Mouse (Mus musculus) E14TG2a.4 (cell line): ENCODE measurements around the gene Mbtps1.
A peak's percentile ranks its signal among the peaks of the same experiment; 100 is the strongest.

Source experiments
- H3K27me3 ChIP-seq: 2 replicates; pipeline ENCODE4 v1.6.1; 2014; ENCODE audit warnings: low read length, control low read depth; ENCODE audit not compliant: insufficient read depth
- H3K36me3 ChIP-seq: 2 replicates; pipeline ENCODE4 v1.6.1; 2014; ENCODE audit warnings: low read length, control low read depth; ENCODE audit not compliant: insufficient read depth
- H3K4me1 ChIP-seq: replicated peaks from 2 replicates; pipeline ENCODE4 v1.6.1; 2014; ENCODE audit warnings: low read depth, low read length, control low read depth
- H3K4me3 ChIP-seq: replicated peaks from 2 replicates; pipeline ENCODE4 v1.5.1; 2014; ENCODE audit warnings: mild to moderate bottlenecking, low read length
- H3K9me3 ChIP-seq: 2 replicates; pipeline ENCODE4 v1.6.1; 2014; ENCODE audit warnings: low read length, control low read depth
- CTCF ChIP-seq: conservative IDR thresholded peaks from 2 replicates; pipeline ENCODE4 v1.5.1; 2014; ENCODE audit warnings: low read length
- NANOG ChIP-seq: IDR thresholded peaks from 2 replicates; pipeline ENCODE4 v1.6.1; 2014; ENCODE audit warnings: borderline replicate concordance, low read length, mixed read lengths
- POU5F1 ChIP-seq: IDR thresholded peaks from 2 replicates; pipeline ENCODE4 v1.6.1; 2014; ENCODE audit warnings: low read length, borderline replicate concordance

The Mbtps1 gene

DNA sequence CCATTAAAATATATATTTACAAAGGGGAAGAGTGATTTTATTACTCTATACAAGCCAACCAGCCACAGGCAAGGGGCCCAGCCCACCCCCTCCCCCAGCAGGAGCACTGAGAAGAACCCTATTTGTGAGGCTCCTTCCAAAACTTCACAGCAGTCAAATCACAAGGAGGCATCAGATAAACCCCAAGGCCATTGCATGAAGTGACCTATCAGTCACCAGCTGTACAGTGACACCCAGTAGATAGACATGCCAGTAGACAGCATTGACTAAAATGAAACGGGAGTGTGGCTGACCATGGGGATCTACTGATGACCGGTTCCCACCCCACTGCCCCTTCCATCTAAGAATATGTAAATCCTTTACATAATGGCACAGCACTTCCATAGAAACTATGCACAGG is 5.6 kb downstream of the Mbtps1 start:
- TF ChIP-seq NANOG (no peak), POU5F1 (no peak), CTCF (no peak)
- peaks cover 75% of the 10 kb centered on the region for H3K36me3 ChIP-seq
- H3K4me1 ChIP-seq: peaks cover 96% of the 10 kb centered on the region
- no peaks in the 10 kb centered on the region for H3K27me3 ChIP-seq
- no peak overlapping the region for H3K4me3 ChIP-seq
- no peaks in the 10 kb centered on the region for H3K9me3 ChIP-seq

DNA sequence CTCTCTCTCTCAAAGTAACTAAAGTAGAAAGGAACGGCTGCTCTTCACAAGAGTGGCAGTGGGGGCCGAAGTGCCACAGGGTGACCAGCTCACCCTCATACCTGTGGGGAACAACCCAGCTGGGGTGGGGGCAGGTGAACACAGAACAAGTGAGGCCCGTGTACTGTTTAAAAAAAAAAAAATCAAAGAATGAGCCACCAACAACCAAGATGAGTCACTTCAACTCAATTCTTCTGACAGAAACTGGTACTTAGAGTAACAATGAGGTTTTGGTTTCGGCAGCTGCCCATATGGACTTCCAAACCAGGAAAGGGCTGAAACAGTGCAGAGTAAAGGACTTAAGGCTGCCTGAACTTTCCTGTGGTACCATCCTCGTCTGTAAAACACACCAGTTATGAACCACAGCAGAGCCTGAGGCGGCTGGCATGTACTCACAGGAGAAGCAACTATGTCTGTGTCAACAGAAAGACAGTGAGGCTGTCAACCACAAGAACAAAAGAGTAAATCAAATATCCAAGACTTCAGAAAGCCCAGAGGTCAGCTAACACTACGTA is 9.9 kb downstream of the Mbtps1 start:
- no peaks in the 10 kb centered on the region for H3K9me3 ChIP-seq
- no peaks in the 10 kb centered on the region for H3K27me3 ChIP-seq
- H3K36me3 ChIP-seq: peaks cover 86% of the 10 kb centered on the region
- H3K4me3 ChIP-seq: no peak overlapping the region
- TF ChIP-seq POU5F1 (no peak), NANOG (no peak), CTCF (no peak)
- H3K4me1 ChIP-seq: peaks cover 98% of the 10 kb centered on the region

DNA sequence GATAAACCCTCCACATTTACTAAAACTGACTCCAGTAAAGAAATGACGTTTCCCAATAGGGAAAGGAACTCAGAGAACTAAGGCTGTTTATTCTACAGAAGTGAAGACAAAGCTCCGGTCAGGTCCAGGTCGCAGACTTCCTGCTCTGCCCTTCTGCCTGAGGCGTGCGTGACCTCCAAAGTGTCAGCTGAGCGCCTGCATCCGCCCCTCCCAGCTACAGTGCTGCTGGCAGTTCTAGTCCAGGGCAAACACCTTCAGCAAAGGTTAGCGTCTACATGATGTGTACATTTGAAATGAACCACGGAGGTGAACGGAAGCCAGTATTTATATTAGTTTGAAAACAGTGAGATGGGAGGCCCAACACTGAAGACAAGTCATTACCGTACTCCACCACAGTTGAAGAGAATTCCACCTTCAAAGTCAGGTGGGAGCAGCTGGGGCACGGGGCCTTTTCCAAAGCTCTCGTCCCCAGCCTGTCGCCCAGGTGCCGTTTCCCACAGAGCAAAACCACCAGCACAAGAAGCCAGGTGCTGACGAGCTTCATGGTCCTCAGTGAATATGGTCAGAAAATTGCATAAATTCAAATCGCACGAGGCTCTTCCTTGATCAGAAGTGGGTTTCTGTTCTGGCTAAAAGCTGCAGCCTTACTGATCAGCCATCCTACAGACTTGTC is 11.4 kb downstream of the Mbtps1 start:
- TF ChIP-seq CTCF (no peak), NANOG (no peak), POU5F1 (no peak)
- H3K9me3 ChIP-seq: no peaks in the 10 kb centered on the region

DNA sequence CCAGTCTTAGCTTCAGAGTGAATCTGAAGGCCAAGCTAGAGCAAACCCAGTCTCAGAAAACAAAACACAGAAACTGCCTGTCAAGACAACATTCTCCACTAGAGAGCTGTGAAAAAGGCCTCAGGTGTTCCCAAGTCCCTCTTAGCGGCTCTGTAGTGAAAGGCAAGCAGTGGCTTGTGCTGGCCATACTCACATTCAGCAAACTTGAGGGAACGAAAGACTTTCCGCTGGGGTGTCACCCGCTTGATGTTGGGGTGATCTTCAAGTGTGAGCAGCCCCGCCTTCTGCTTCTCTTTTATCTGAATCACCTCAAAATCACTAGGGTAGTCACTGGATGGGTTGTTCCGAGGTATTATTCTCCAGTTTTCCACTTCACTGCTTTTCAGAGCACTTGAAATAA is 12.7 kb downstream of the Mbtps1 start:
- no peak for TF ChIP-seq CTCF
- TF ChIP-seq POU5F1: no peak
- TF ChIP-seq NANOG: no peak
- peaks cover 80% of the 10 kb centered on the region for H3K4me1 ChIP-seq

More for the DNA sequence above, 11.4 kb downstream of the Mbtps1 start:
- Histone ChIP-seq H3K4me3 (peak overlapping the region; percentile 39), H3K4me1 (peaks cover 93% of the 10 kb centered on the region), H3K36me3 (peaks cover 96% of the 10 kb centered on the region), H3K27me3 (no peaks in the 10 kb centered on the region)

DNA sequence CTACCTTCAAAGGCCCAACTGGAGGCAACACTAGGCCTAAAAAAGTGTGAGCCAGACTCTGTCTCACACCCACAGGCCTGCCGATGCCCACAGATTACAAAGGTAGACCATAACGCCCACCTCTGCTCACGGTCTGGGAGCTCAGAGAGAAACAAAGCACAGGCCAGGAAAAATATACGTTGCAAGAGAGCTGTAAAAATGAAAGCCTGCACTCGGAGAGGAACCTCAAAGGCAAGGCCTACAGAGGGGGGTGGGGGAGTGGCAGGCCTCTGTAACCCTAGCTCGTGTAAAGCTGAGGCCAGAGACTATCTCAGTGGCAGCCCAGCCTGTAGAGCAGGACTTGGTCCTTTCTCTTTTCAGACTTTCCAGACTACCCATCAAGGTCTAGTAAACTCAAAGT is 13.4 kb downstream of the Mbtps1 start:
- Histone ChIP-seq H3K9me3 (no peaks in the 10 kb centered on the region), H3K4me3 (no peak overlapping the region), H3K4me1 (peaks cover 73% of the 10 kb centered on the region), H3K27me3 (no peaks in the 10 kb centered on the region), H3K36me3 (peaks cover 97% of the 10 kb centered on the region)
- TF ChIP-seq POU5F1 (no peak), NANOG (no peak), CTCF (no peak)

More for the DNA sequence above, 12.7 kb downstream of the Mbtps1 start:
- H3K36me3 ChIP-seq: peaks cover 97% of the 10 kb centered on the region
- 0 out of 2 replicates have a peak overlapping the region, but pooled peaks have one; percentile 8 for H3K4me3 ChIP-seq
- H3K9me3 ChIP-seq: no peaks in the 10 kb centered on the region
- H3K27me3 ChIP-seq: no peaks in the 10 kb centered on the region

DNA sequence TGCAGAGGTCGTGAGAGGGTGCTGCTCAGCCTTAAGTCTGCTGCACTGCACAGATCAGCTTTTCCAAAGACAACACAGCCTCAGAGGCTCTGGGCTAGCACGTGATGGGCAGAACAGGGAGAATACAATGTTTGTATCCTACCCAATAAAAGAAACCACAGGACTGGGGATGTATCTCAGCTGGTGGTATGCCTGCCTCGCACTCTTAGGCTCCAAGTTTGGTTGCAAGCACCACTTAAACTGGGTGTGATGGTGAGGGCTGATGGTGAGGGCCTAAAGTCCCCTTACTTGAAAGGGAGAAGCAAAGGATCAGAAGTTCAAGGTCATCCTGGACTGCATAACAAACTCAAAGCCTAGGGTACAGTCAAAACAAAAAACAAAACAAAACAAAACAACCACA is 13.9 kb downstream of the Mbtps1 start:
- H3K4me1 ChIP-seq: peaks cover 68% of the 10 kb centered on the region
- no peaks in the 10 kb centered on the region for H3K9me3 ChIP-seq
- no peak overlapping the region for H3K4me3 ChIP-seq
- peaks cover 97% of the 10 kb centered on the region for H3K36me3 ChIP-seq
- TF ChIP-seq POU5F1 (no peak), CTCF (no peak), NANOG (no peak)
- no peaks in the 10 kb centered on the region for H3K27me3 ChIP-seq

DNA sequence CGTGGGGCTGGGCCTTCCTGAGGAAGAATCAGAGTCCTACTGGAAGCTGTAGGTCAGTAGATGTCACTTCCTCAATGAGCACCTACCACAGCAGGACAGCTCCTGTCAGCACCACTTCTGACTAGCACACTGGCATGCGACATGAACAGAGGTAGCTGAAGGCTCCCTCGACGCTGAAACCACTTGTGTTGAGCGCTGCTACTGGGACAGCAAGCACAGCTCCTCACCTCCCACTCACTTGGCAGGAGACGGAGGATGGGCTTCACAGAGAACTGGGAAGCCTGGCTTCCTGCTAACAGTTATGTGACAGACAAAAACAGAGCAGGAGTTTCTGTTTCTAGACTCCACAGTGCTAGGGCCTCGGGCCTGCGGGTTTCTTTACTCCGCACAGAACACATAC is 26.6 kb downstream of the Mbtps1 start:
- TF ChIP-seq NANOG: no peak
- no peak for TF ChIP-seq CTCF
- no peak for TF ChIP-seq POU5F1
- Histone ChIP-seq H3K4me1 (peaks cover 18% of the 10 kb centered on the region), H3K9me3 (no peaks in the 10 kb centered on the region), H3K36me3 (peaks cover 100% of the 10 kb centered on the region), H3K4me3 (no peak overlapping the region), H3K27me3 (no peaks in the 10 kb centered on the region)

DNA sequence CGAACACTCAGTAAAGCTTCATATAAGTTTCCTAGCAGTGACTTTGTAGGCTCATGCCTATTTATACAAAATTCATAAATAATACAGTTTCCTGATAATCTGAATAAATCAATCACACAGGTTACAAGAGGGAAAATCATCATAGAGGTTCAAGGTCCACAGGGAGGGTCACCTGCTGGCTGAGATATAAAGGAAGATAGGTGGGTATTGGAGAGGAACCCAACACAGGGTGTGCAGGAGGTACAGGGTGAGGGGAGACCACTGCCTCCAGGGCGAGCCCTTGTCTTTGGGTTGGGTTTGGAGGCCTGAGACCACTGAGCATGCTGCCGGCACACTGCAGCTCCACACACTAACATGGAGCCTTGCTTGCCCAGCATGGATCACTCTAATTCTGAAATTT is 27.1 kb downstream of the Mbtps1 start:
- TF ChIP-seq POU5F1 (no peak), CTCF (no peak), NANOG (no peak)
- Histone ChIP-seq H3K9me3 (no peaks in the 10 kb centered on the region), H3K4me3 (no peak overlapping the region), H3K27me3 (no peaks in the 10 kb centered on the region), H3K36me3 (peaks cover 100% of the 10 kb centered on the region), H3K4me1 (peaks cover 17% of the 10 kb centered on the region)

DNA sequence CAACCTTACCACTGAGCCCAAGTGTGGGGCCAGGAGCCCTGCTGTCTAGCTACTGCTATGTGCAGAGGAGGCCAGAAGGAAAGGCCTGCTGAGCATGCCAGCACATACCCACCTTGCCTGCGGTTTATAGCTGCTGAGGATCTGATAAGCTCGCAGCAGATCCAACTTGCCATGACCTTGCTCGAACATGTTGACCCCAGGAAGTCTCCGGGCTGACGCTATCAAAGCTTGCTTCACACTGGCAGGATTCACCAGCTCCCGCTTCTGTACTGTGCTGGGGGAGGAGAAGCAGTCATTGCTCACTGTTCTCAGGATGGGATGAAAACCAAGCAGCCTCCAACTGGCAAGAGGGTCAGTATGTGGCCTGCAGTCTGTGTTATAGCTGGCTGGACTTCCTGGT is 27.6 kb downstream of the Mbtps1 start:
- Histone ChIP-seq H3K36me3 (peaks cover 99% of the 10 kb centered on the region), H3K4me3 (no peak overlapping the region)

More for the DNA sequence above, 27.6 kb downstream of the Mbtps1 start:
- Histone ChIP-seq H3K27me3 (no peaks in the 10 kb centered on the region), H3K4me1 (peaks cover 17% of the 10 kb centered on the region), H3K9me3 (no peaks in the 10 kb centered on the region)
- TF ChIP-seq POU5F1 (no peak), NANOG (no peak), CTCF (no peak)
